Mouse (Mus musculus): ENCODE measurements around the gene F2rl1.

- TF ChIP-seq USF1 (IDR thresholded peaks at IDR 0.05; ENCODE audit: low read depth, low read length) (no peak), ZC3H11A (IDR thresholded peaks at IDR 0.05; ENCODE audit: low read depth, low read length) (no peak), UBTF (IDR thresholded peaks at IDR 0.05; ENCODE audit: borderline replicate concordance, insufficient read depth, low read depth, low read length) (no peak), EP300 (IDR thresholded peaks at IDR 0.05; ENCODE audit: low read depth in 1 of 2, low read length in 2 of 2) (no peak), CHD2 (IDR thresholded peaks at IDR 0.05; ENCODE audit: low read length) (no peak), POLR2A (IDR thresholded peaks at IDR 0.05; ENCODE audit: control insufficient read depth in 1 of 2, insufficient read depth in 1 of 2, low read depth in 1 of 2, low read length in 2 of 2, poor library complexity in 1 of 2) (no peak), MAZ (IDR thresholded peaks at IDR 0.05; ENCODE audit: low read depth, low read length) (no peak)
Observed at GRCm38 (mm10) chr13:95491327-95491726, 33.7 kb downstream of the F2rl1 start.

All from MEL (cell line).